Mouse (Mus musculus) thymus, postnatal 36 days (tissue): ENCODE data around the gene Cux1.

ENCODE experiments used
- DNase-seq, 2 experiments: peaks; one replicate each; pipeline ENCODE4 v3.0.0; 2022; ENCODE audit warnings: mixed read lengths in 2 of 2

The Cux1 gene

GRCm38 (mm10) chr5:136420342-136420741 is 146.9 kb downstream of the Cux1 start:
- DNase-seq: no peak

- DNase-seq: no peak
These were observed 149.4 kb downstream of the Cux1 start for GRCm38 (mm10) chr5:136417891-136418290.

GRCm38 (mm10) chr5:136414479-136414878 is 152.8 kb downstream of the Cux1 start:
- DNase-seq: no peak

- DNase-seq: peak; percentile 46 to 71
These were observed 156.6 kb downstream of the Cux1 start for GRCm38 (mm10) chr5:136410681-136411181.

- DNase-seq: no peak
These were observed 160.9 kb downstream of the Cux1 start for GRCm38 (mm10) chr5:136406357-136406756.

GRCm38 (mm10) chr5:136403565-136403961 is 163.7 kb downstream of the Cux1 start:
- no peak for DNase-seq

GRCm38 (mm10) chr5:136402622-136403564 is 164.4 kb downstream of the Cux1 start:
- no peak for DNase-seq

GRCm38 (mm10) chr5:136398706-136399105 is 168.6 kb downstream of the Cux1 start:
- no peak for DNase-seq

- no peak for DNase-seq
These were observed 170.6 kb downstream of the Cux1 start for GRCm38 (mm10) chr5:136396699-136397098.

- DNase-seq: no peak
These were observed 171.0 kb downstream of the Cux1 start for GRCm38 (mm10) chr5:136396256-136396655.

GRCm38 (mm10) chr5:136395600-136396195 is 171.6 kb downstream of the Cux1 start:
- no peak for DNase-seq

GRCm38 (mm10) chr5:136394517-136395212 is 172.6 kb downstream of the Cux1 start:
- no peak for DNase-seq

- DNase-seq: no peak
These were observed 173.7 kb downstream of the Cux1 start for GRCm38 (mm10) chr5:136393621-136394020.

GRCm38 (mm10) chr5:136386757-136387156 is 180.5 kb downstream of the Cux1 start:
- no peak for DNase-seq

- DNase-seq: no peak
These were observed 182.1 kb downstream of the Cux1 start for GRCm38 (mm10) chr5:136385161-136385560.

- peak in 1 of 2 experiments; percentile 24 for DNase-seq
These were observed 184.9 kb downstream of the Cux1 start for GRCm38 (mm10) chr5:136382261-136383005.

- DNase-seq: peak in 1 of 2 experiments; percentile 15
These were observed 187.9 kb downstream of the Cux1 start for GRCm38 (mm10) chr5:136379405-136379804.

- DNase-seq: no peak
These were observed 190.2 kb downstream of the Cux1 start for GRCm38 (mm10) chr5:136377101-136377500.

- DNase-seq: no peak
These were observed 191.9 kb downstream of the Cux1 start for GRCm38 (mm10) chr5:136375350-136375749.

- no peak for DNase-seq
These were observed 195.0 kb downstream of the Cux1 start for GRCm38 (mm10) chr5:136372276-136372675.

- DNase-seq: no peak
These were observed 203.9 kb downstream of the Cux1 start for GRCm38 (mm10) chr5:136363421-136363820.

GRCm38 (mm10) chr5:136362473-136363230 is 204.6 kb downstream of the Cux1 start:
- no peak for DNase-seq
